Mouse (Mus musculus): ENCODE measurements around the gene Iqschfp. TPM values are rescaled to one million over a fixed set of nuclear protein-coding genes. Genes with fewer than 3 reads are reported as not detected.

Iqschfp gene
- polyA plus RNA-seq, 1 experiment: 10.6 TPM

DNA sequence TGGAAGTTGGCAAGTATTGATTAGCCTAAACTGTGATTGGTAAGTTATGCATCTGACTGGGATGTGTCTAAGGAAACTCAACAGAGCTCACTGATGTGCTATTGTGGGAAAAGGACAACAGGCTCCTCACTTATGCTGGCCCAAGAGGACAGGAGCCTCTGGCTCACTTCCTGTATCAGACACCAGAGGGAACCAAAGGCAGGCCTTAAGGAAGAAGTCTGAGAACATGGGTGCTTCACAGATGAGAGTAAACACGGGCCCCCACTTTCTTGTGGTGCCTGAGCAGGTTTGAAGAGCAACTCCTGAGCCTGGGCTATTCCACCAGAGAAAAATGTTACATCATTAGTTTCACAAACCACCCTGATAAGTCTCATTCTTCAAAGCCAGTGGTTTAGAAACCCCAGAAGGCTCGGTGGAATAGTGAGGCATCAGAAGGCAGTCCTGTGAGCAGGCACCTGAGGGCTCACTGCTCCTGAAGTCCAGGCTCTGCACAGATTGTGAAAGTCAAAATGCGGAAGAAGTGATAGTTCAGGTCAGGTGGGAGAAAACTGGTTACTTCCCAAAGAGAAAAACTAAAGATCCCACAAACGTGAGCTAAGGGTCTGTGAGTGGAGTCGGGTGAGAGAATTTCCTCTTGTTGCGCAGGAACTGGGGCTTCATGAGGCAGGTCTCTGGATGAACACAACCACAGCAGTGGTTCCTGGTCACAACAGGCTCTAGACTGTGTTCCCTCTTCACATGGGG, 754.5 kb downstream of the Iqschfp start:
- Histone ChIP-seq H3K27ac (ENCODE audit: insufficient read depth, low read length) (no peak overlapping the region), H3K4me3 (ENCODE audit: insufficient read depth, low read length) (no peak overlapping the region), H3K4me1 (ENCODE audit: control insufficient read depth, insufficient read depth, low read length) (peaks cover 2% of the 10 kb centered on the region; the same call in 1 of the 2 replicates)
- peak; percentile 67 for TF ChIP-seq CTCF (IDR thresholded peaks at IDR 0.05; ENCODE audit: extremely low read depth, insufficient read depth, low read length)
- TF ChIP-seq POLR2A (IDR thresholded peaks at IDR 0.05; ENCODE audit: extremely low read depth, insufficient read depth, low read length): no peak

DNA sequence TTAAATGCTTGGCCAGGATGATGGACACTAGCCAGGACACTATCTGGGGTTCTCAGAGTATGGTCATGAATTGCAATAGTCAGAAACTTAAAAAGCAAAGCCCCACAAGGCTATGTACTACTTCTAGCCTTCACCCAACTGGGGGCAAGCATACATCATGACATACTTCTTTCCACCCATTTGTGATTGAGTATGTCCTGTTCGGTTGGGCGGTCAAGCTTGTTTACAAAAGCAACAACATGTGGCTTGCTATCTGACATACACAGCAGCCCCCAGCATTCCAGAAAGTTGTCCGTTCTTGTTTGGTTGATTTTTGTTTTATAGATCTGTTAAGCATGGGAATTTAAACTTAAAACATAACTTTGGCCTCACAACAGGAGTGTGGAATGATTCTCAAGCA, 755.2 kb downstream of the Iqschfp start:
- H3K27ac ChIP-seq (ENCODE audit: insufficient read depth, low read length): no peak overlapping the region
- peaks cover 2% of the 10 kb centered on the region; the same call in 1 of the 2 replicates for H3K4me1 ChIP-seq (ENCODE audit: control insufficient read depth, insufficient read depth, low read length)
- TF ChIP-seq CTCF (IDR thresholded peaks at IDR 0.05; ENCODE audit: extremely low read depth, insufficient read depth, low read length) (no peak), POLR2A (IDR thresholded peaks at IDR 0.05; ENCODE audit: extremely low read depth, insufficient read depth, low read length) (no peak)

DNA sequence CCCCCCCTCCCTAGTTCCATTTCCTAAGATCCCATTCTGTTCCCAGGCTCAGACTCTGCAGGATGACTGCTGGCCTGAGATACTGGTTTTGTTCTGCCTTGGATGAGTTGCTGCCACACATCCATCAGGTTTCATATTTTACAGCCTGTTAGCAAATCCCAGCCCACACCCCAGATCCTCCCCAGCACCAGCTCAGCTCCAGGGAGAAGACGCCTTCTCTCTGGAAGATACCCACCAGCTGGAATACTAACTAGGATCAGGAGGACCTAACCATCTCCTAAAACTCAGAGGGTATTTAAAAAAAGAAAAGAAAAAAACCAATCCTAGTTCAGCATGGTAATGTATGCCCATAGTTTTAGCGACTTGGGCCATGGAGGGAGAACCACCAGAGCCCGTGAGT, 758.2 kb downstream of the Iqschfp start:
- no peak overlapping the region for H3K27ac ChIP-seq (ENCODE audit: insufficient read depth, low read length)
- no peak overlapping the region for H3K4me3 ChIP-seq (ENCODE audit: insufficient read depth, low read length)
- no peak for TF ChIP-seq POLR2A (IDR thresholded peaks at IDR 0.05; ENCODE audit: extremely low read depth, insufficient read depth, low read length)
- TF ChIP-seq CTCF (IDR thresholded peaks at IDR 0.05; ENCODE audit: extremely low read depth, insufficient read depth, low read length): no peak
- H3K4me1 ChIP-seq (ENCODE audit: control insufficient read depth, insufficient read depth, low read length): peaks cover 2% of the 10 kb centered on the region; the same call in 1 of the 2 replicates

More for the DNA sequence above, 755.2 kb downstream of the Iqschfp start:
- H3K4me3 ChIP-seq (ENCODE audit: insufficient read depth, low read length): no peak overlapping the region

DNA sequence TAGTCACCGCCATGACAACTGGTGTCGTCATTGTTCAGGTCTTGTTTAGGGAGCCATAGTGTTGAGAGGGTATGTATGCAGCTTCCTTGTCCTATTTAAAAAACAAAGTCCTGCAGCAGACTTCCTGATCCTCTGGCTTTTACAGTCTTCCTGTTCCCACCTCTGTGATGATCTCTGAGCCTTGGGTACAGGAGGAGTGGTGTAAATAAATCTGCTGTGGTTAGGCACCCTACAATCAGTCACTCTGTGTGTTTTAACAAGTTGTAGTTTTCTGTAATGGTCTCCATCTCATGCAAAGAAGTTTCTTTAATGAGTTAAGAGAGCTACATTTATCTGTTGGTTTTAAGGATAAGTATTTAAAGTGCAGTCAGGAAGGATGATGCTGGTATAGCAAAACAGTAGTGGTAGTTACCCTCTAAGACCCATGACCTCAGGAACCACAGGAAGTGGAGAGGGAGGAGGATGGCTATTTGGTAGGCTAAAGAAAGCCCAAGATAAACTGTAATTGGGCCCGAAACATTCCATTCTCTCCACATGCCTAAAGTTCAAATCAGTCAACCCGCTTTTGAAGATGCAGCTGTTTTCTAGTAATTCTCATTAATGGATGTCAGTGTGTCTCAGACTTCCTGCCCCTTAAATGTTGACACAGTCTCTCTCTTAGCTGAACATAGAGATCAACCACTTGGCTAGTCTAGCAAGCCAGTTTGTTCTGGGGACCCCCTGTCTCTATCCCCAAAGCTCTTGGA, 764.7 kb downstream of the Iqschfp start:
- TF ChIP-seq POLR2A (IDR thresholded peaks at IDR 0.05; ENCODE audit: extremely low read depth, insufficient read depth, low read length) (no peak), CTCF (IDR thresholded peaks at IDR 0.05; ENCODE audit: extremely low read depth, insufficient read depth, low read length) (no peak)
- H3K27ac ChIP-seq (ENCODE audit: insufficient read depth, low read length): no peak overlapping the region
- no peak overlapping the region for H3K4me3 ChIP-seq (ENCODE audit: insufficient read depth, low read length)
- H3K4me1 ChIP-seq (ENCODE audit: control insufficient read depth, insufficient read depth, low read length): peaks cover 3% of the 10 kb centered on the region; the same call in 1 of the 2 replicates

DNA sequence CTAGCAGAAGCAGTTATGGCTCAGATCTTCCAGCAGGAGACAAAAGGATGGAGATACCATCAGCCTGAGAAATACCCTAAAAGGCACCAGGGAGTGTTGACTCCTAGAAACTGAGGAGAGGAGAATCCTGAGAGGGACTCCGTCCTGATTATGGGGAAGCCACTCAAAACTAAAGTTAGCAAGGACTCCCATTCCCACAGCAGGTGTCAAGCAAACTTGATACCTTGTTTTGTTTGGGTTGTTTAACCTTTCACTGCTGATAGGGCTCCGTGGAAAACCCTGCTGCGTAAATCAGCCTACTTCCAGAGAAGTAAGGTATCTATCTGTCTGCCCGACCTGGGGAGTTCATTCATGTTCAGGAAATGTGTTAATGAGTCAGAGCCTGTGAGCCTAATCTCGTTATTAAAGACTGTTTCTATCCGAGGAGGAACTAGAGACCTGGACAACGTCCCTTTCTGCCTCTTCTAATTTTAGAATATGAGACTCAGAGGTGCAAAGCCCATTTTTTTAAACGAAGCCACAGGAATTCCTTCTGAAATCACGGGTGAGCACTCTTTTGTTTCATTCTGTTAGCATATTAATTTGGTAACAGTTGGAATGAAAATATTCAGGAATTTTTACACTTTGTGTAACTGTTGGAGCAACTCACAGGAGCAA, 765.7 kb downstream of the Iqschfp start:
- H3K27ac ChIP-seq (ENCODE audit: insufficient read depth, low read length): no peak overlapping the region
- H3K4me1 ChIP-seq (ENCODE audit: control insufficient read depth, insufficient read depth, low read length): peaks cover 3% of the 10 kb centered on the region; the same call in 1 of the 2 replicates
- no peak overlapping the region for H3K4me3 ChIP-seq (ENCODE audit: insufficient read depth, low read length)
- no peak for TF ChIP-seq POLR2A (IDR thresholded peaks at IDR 0.05; ENCODE audit: extremely low read depth, insufficient read depth, low read length)

DNA sequence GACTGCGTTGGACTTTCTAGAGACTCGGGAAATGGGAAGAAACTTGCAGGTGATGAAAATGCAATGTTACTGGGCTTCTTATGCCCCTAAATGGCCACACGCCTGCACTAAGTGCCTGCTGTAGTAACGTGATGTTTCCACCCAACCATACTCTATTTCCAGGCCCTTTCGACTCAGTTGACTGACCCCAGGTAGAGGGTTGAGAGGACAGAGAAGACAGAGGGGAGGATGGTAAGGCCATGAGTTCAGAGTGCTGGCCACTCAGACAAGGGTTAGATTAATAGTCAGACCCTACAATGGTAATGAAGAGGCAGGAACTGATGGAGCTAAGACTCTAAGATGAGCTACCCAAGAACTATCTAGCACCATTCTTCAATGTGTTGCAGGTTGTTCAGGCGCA, 768.0 kb downstream of the Iqschfp start:
- Histone ChIP-seq H3K4me1 (ENCODE audit: control insufficient read depth, insufficient read depth, low read length) (peaks cover 3% of the 10 kb centered on the region; the same call in 1 of the 2 replicates), H3K27ac (ENCODE audit: insufficient read depth, low read length) (no peak overlapping the region), H3K4me3 (ENCODE audit: insufficient read depth, low read length) (no peak overlapping the region)
- no peak for TF ChIP-seq CTCF (IDR thresholded peaks at IDR 0.05; ENCODE audit: extremely low read depth, insufficient read depth, low read length)
- no peak for TF ChIP-seq POLR2A (IDR thresholded peaks at IDR 0.05; ENCODE audit: extremely low read depth, insufficient read depth, low read length)

DNA sequence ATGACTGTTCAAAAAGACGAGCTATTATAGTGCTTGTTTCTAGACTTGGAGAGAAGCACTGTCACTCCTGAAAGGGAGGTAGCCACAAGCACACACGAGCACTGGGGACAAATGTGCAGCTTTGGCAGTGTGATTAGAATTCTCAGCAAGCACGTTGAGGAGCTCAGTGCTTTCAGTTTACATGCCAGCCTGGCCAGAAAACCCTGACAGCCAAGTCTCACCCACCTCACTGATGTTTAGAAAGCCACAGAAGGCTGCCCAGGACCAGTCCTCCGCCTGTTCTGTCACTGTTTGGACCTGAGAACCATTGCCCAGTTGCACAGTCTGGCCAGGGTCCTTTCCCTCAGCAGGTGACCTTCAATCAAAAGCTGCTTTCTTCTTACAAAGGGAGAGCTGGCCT, 768.5 kb downstream of the Iqschfp start:
- Histone ChIP-seq H3K4me1 (ENCODE audit: control insufficient read depth, insufficient read depth, low read length) (peaks cover 3% of the 10 kb centered on the region; the same call in 1 of the 2 replicates), H3K4me3 (ENCODE audit: insufficient read depth, low read length) (no peak overlapping the region), H3K27ac (ENCODE audit: insufficient read depth, low read length) (no peak overlapping the region)
- TF ChIP-seq POLR2A (IDR thresholded peaks at IDR 0.05; ENCODE audit: extremely low read depth, insufficient read depth, low read length) (no peak), CTCF (IDR thresholded peaks at IDR 0.05; ENCODE audit: extremely low read depth, insufficient read depth, low read length) (no peak)

DNA sequence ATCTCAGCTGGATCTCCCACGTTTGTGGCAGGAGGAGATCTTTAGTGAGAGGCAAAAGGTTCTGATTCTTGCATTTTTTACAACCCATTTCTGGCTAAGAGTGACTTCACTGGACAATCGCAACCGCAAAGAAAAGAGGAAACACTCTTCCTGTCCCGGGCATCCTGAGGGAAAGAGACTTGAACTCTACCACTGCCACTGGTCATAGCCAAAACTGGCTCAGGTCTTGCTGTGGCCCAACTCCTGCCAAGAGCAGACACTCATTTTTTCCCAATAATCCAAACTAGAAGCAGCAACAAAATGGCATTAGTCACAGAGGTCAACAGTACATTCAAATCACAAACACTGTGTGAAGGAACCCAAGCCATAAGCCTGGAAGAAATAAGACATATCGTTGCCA, 770.4 kb downstream of the Iqschfp start:
- Histone ChIP-seq H3K4me1 (ENCODE audit: control insufficient read depth, insufficient read depth, low read length) (peaks cover 3% of the 10 kb centered on the region; the same call in 1 of the 2 replicates), H3K4me3 (ENCODE audit: insufficient read depth, low read length) (no peak overlapping the region), H3K27ac (ENCODE audit: insufficient read depth, low read length) (no peak overlapping the region)
- no peak for TF ChIP-seq CTCF (IDR thresholded peaks at IDR 0.05; ENCODE audit: extremely low read depth, insufficient read depth, low read length)

DNA sequence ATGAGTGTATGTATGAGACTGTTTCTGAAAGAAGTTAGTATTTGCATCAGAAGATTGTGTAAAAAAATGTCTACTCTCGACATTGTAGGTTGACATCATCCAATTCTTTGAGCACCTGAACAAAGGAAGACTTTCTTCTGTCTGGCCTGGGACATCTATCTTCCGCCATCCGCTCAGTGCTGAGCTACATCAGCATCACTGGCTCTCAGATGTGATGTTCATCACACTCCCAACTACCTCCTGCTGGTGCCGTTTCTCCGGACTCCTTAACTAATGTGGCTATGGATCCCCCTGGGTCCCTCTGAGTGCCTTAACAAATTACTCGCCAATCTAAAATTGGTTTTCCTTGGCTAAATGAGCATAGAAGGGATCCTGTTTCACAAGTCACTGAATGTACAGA, 772.3 kb downstream of the Iqschfp start:
- Histone ChIP-seq H3K4me3 (ENCODE audit: insufficient read depth, low read length) (no peak overlapping the region), H3K27ac (ENCODE audit: insufficient read depth, low read length) (0 out of 2 replicates have a peak overlapping the region, but pooled peaks have one; percentile 62), H3K4me1 (ENCODE audit: control insufficient read depth, insufficient read depth, low read length) (peaks cover 3% of the 10 kb centered on the region; the same call in 1 of the 2 replicates)
- TF ChIP-seq CTCF (IDR thresholded peaks at IDR 0.05; ENCODE audit: extremely low read depth, insufficient read depth, low read length): no peak
- no peak for TF ChIP-seq POLR2A (IDR thresholded peaks at IDR 0.05; ENCODE audit: extremely low read depth, insufficient read depth, low read length)

All from cortical plate, adult 2 months (tissue).